ENCODE assay signal across 8 mouse cellular contexts in the genomic region with DNA sequence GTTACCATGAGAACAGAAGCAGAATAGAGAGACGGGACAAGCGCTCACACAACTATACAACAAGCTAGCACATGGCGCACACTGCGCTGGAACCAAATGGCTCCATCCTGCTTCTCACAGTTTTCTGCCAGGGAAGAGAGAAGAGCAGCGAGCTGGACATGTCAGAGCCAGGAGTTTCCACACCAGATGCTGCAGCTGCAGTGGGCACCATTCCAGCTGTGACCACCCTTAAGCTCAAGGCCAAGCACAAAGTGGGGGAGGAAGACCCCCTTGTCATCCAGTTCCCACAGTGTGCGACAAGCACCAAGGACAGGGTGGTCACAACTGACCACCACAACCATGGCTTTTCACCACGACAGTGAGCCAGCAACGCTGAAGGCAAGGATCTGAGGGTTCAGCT.
DNase-seq lines count a peak whose midpoint lies in the region; ATAC-seq and TF ChIP-seq lines count a peak whose summit lies in the region.

No protein-coding gene starts in this region.

- H3K27ac ChIP-seq in lung, embryonic 14.5 days (ENCODE audit: low read depth), result peak overlapping the region; percentile 67
- 0 out of 2 replicates have a peak overlapping the region, but pooled peaks have one; percentile 35 for H3K27ac ChIP-seq in heart, embryonic 11.5 days (ENCODE audit: low read depth, low read length)

- H3K9ac ChIP-seq in lung, embryonic 14.5 days, result no peak overlapping the region
- no peak overlapping the region for H3K9ac ChIP-seq in heart, embryonic 11.5 days (ENCODE audit: low read depth, low read length)

- intact Hi-C loops in heart, postnatal 36 days (cut with DNase I), result loop anchor here (5.0 to 10.0 kb wide), 2 partner anchors 237 to 305 kb away; partner anchors contain the start of genes Cars2 and Ing1

- H3K4me1 ChIP-seq in lung, embryonic 14.5 days (ENCODE audit: insufficient read depth), result peaks cover 35% of the 10 kb centered on the region
- H3K4me1 ChIP-seq in lung, adult 2 months (ENCODE audit: control insufficient read depth, insufficient read depth, low read length), result peaks cover 27% of the 10 kb centered on the region
- H3K4me1 ChIP-seq in heart, embryonic 11.5 days (ENCODE audit: control insufficient read depth, insufficient read depth, low read length), result peaks cover 48% of the 10 kb centered on the region

- H3K4me2 ChIP-seq in lung, embryonic 14.5 days, result no peak overlapping the region
- H3K4me2 ChIP-seq in heart, embryonic 11.5 days, result no peak overlapping the region

- peak; percentile 42; the same call in 1 of the 2 replicates for ATAC-seq in lung, embryonic 14.5 days (ENCODE audit: insufficient read depth)
- ATAC-seq in heart, embryonic 11.5 days (replicated peaks; ENCODE audit: insufficient number of reproducible peaks, low FRiP score, low TSS enrichment), result no peak

- H3K9me3 ChIP-seq in lung, embryonic 14.5 days (ENCODE audit: low read depth, low read length), result no peaks in the 10 kb centered on the region
- no peaks in the 10 kb centered on the region for H3K9me3 ChIP-seq in heart, embryonic 11.5 days (replicated peaks; ENCODE audit: control insufficient read depth, low read length)

- DNase-seq in heart, adult 18-20 months, result peak; percentile 59 to 62
- no peak for DNase-seq in heart, postnatal 36 days
- peak; percentile 72 for DNase-seq in lung, embryonic 14.5 days
- DNase-seq in lung, adult 2 months, result no peak
- peak; percentile 28 for DNase-seq in retina, embryonic 14.5 days (ENCODE audit: low spot score)
- DNase-seq in layer of hippocampus, adult 8-10 months (ENCODE audit: low spot score in 2 of 2), result no peak
- DNase-seq in layer of hippocampus, adult 18-20 months (ENCODE audit: low spot score in 2 of 2), result no peak

- H3K36me3 ChIP-seq in lung, embryonic 14.5 days (ENCODE audit: insufficient read depth), result peaks cover 16% of the 10 kb centered on the region; the same call in 1 of the 2 replicates
- H3K36me3 ChIP-seq in heart, embryonic 11.5 days (ENCODE audit: control insufficient read depth, insufficient read depth, low read length), result no peaks in the 10 kb centered on the region

- no peak for TF ChIP-seq CTCF in lung, embryonic 14.5 days (IDR thresholded peaks at IDR 0.05; ENCODE audit: low read depth)
- TF ChIP-seq CTCF in lung, adult 2 months (IDR thresholded peaks at IDR 0.05; ENCODE audit: insufficient read depth, low read length), result no peak

- WGBS in lung, embryonic 14.5 days, result 54% methylated on average over 8 of the region's 8 CpGs
- 61% methylated on average over 8 of the region's 8 CpGs for WGBS in lung, adult 2 months
- WGBS in heart, embryonic 11.5 days (ENCODE audit: insufficient replicate concordance), result 76% methylated on average over 8 of the region's 8 CpGs

- no peak for TF ChIP-seq POLR2A in lung, adult 2 months (IDR thresholded peaks at IDR 0.05; ENCODE audit: borderline replicate concordance, extremely low read depth, low read depth, low read length)

- H3K27me3 ChIP-seq in lung, embryonic 14.5 days (ENCODE audit: insufficient read depth, low read length), result no peaks in the 10 kb centered on the region
- H3K27me3 ChIP-seq in heart, embryonic 11.5 days (ENCODE audit: control insufficient read depth, insufficient read depth, low read length), result no peaks in the 10 kb centered on the region

- H3K4me3 ChIP-seq in lung, embryonic 14.5 days (ENCODE audit: low read depth, low read length), result no peak overlapping the region
- H3K4me3 ChIP-seq in lung, adult 2 months (replicated peaks; ENCODE audit: extremely low read depth, low read depth, low read length), result no peak overlapping the region
- no peak overlapping the region for H3K4me3 ChIP-seq in heart, embryonic 11.5 days (ENCODE audit: low read depth, low read length)

Comparison
In these comparisons a context has a peak if more than half of its experiments do, and no peak if none do; other contexts are left out.
1. DNase-seq: peak in heart, adult 18-20 months (2 of 2), lung, embryonic 14.5 days (single experiment) and retina, embryonic 14.5 days (single experiment); none in heart, postnatal 36 days (0 of 2), lung, adult 2 months (single experiment), layer of hippocampus, adult 8-10 months (0 of 2) and layer of hippocampus, adult 18-20 months (0 of 2).